8 mouse cellular contexts compared by ENCODE assay signal in the genomic region with DNA sequence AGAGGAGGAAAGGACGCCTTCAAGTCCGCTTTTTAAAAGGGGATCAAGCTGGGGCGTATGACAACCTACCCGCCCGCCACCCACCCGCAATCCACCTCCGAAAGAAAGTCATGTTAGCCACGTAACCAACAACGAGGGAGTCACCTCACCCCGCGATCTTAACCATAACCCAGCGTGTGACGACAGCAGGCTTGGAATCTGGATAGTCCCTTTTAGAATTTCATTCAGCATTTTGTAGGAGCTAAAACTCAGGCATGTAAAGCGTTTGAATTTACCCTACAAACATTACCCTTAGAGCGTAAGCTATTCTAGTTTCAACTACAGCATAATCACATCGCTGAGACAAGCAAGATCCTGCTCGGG. TPM values are rescaled to one million over a fixed set of nuclear protein-coding genes. Genes with fewer than 3 reads are reported as not detected.
A peak's percentile ranks its signal among the peaks of the same experiment; 100 is the strongest.
DNase-seq lines count a peak whose midpoint lies in the region; ATAC-seq lines count a peak whose summit lies in the region.

No protein-coding gene starts in this region.

- H3K9ac ChIP-seq in kidney, embryonic 16.5 days (replicated peaks; ENCODE audit: low read length): peak overlapping the region; percentile 81
- H3K9ac ChIP-seq in hindbrain, embryonic 16.5 days (ENCODE audit: low read depth, low read length): peak overlapping the region; percentile 79
- peak overlapping the region; percentile 76 for H3K9ac ChIP-seq in midbrain, embryonic 14.5 days (replicated peaks; ENCODE audit: low read length)

- H3K4me1 ChIP-seq in kidney, embryonic 16.5 days (ENCODE audit: insufficient read depth, low read length): 0 out of 2 replicates have a peak, but pooled peaks cover 13% of the 10 kb centered on the region
- H3K4me1 ChIP-seq in brown adipose tissue, adult 24 weeks (ENCODE audit: control insufficient read depth, insufficient read depth, insufficient read length, low read length): peaks cover 5% of the 10 kb centered on the region
- H3K4me1 ChIP-seq in hindbrain, embryonic 16.5 days (ENCODE audit: control insufficient read depth, insufficient read depth, low read depth, low read length): peaks cover 16% of the 10 kb centered on the region
- H3K4me1 ChIP-seq in midbrain, embryonic 14.5 days (ENCODE audit: control insufficient read depth, insufficient read depth, low read length): peaks cover 6% of the 10 kb centered on the region

- ATAC-seq in kidney, embryonic 16.5 days (ENCODE audit: low FRiP score, low TSS enrichment): peak; percentile 46; the same call in 1 of the 2 replicates
- ATAC-seq in hindbrain, embryonic 16.5 days: no peak
- no peak for ATAC-seq in midbrain, embryonic 14.5 days (ENCODE audit: low FRiP score, low TSS enrichment)

- peak overlapping the region; percentile 55 for H3K4me3 ChIP-seq in kidney, embryonic 16.5 days (ENCODE audit: low read length)
- peak overlapping the region; percentile 97 for H3K4me3 ChIP-seq in brown adipose tissue, adult 24 weeks (ENCODE audit: insufficient read depth, low read depth, low read length)
- H3K4me3 ChIP-seq in hindbrain, embryonic 16.5 days (ENCODE audit: low read length): peak overlapping the region; percentile 80
- peak overlapping the region; percentile 73 for H3K4me3 ChIP-seq in midbrain, embryonic 14.5 days (replicated peaks; ENCODE audit: low read depth, low read length)

- H3K9me3 ChIP-seq in kidney, embryonic 16.5 days (ENCODE audit: low read length): no peaks in the 10 kb centered on the region
- H3K9me3 ChIP-seq in hindbrain, embryonic 16.5 days (ENCODE audit: control insufficient read depth, low read length): no peaks in the 10 kb centered on the region
- H3K9me3 ChIP-seq in midbrain, embryonic 14.5 days (ENCODE audit: control insufficient read depth, low read length): no peaks in the 10 kb centered on the region

- H3K4me2 ChIP-seq in kidney, embryonic 16.5 days (replicated peaks; ENCODE audit: low read depth, low read length): peak overlapping the region; percentile 88
- peak overlapping the region; percentile 83 for H3K4me2 ChIP-seq in hindbrain, embryonic 16.5 days (ENCODE audit: low read length)
- peak overlapping the region; percentile 82 for H3K4me2 ChIP-seq in midbrain, embryonic 14.5 days (ENCODE audit: low read length)

- H3K27ac ChIP-seq in kidney, embryonic 16.5 days (ENCODE audit: low read length): peak overlapping the region; percentile 92
- peak overlapping the region; percentile 44; the same call in 1 of the 2 replicates for H3K27ac ChIP-seq in brown adipose tissue, adult 24 weeks (replicated peaks; ENCODE audit: low read depth, low read length)
- H3K27ac ChIP-seq in hindbrain, embryonic 16.5 days (ENCODE audit: low read depth, low read length): peak overlapping the region; percentile 84
- H3K27ac ChIP-seq in midbrain, embryonic 14.5 days (replicated peaks; ENCODE audit: low read depth, low read length): peak overlapping the region; percentile 91

- no peak for DNase-seq in kidney, postnatal 10 days
- DNase-seq in midbrain, embryonic 14.5 days: no peak
- DNase-seq in adrenal gland, adult 8-10 months: no peak
- DNase-seq in left cerebral cortex, adult 18-20 months (ENCODE audit: low spot score in 2 of 2): no peak
- DNase-seq in cerebellum, adult 11 months: no peak

- no peaks in the 10 kb centered on the region; the same call in 1 of the 2 replicates for H3K36me3 ChIP-seq in kidney, embryonic 16.5 days (ENCODE audit: insufficient read depth, low read length)
- H3K36me3 ChIP-seq in hindbrain, embryonic 16.5 days (ENCODE audit: control insufficient read depth, insufficient read depth, low read length): no peaks in the 10 kb centered on the region
- no peaks in the 10 kb centered on the region for H3K36me3 ChIP-seq in midbrain, embryonic 14.5 days (ENCODE audit: control insufficient read depth, insufficient read depth, low read length)

- under 1% methylated on average over 17 of the region's 17 CpGs for WGBS in kidney, embryonic 16.5 days
- WGBS in hindbrain, embryonic 16.5 days: under 1% methylated on average over 17 of the region's 17 CpGs
- under 1% methylated on average over 17 of the region's 17 CpGs for WGBS in midbrain, embryonic 14.5 days

- H3K27me3 ChIP-seq in kidney, embryonic 16.5 days (ENCODE audit: insufficient read depth, low read length): no peaks in the 10 kb centered on the region
- H3K27me3 ChIP-seq in hindbrain, embryonic 16.5 days (replicated peaks; ENCODE audit: control insufficient read depth, insufficient read depth, low read length): no peaks in the 10 kb centered on the region
- no peaks in the 10 kb centered on the region for H3K27me3 ChIP-seq in midbrain, embryonic 14.5 days (ENCODE audit: control insufficient read depth, insufficient read depth, low read length)

RNA-seq across cellular contexts. Expression of gene Snx14, which starts 0.5 kb away (rescaled TPM):
- 32.1 and 32.9 TPM in 2 replicates for polyA plus RNA-seq in kidney, embryonic 16.5 days (2015; fragmentation: Nextera tagmentation; extraction: Ambion mirVana)
- 29.7 and 38.5 TPM in 2 replicates for polyA plus RNA-seq in brown adipose tissue, adult 24 weeks (2012; ENCODE audit: insufficient read depth, insufficient read length, missing spikeins)
- polyA plus RNA-seq in hindbrain, embryonic 16.5 days (2015; fragmentation: Nextera tagmentation; extraction: Ambion mirVana): 39.7 and 41.1 TPM in 2 replicates
- 24.2 and 31.8 TPM in 2 replicates for polyA plus RNA-seq in midbrain, embryonic 14.5 days (2014; fragmentation: Nextera tagmentation; extraction: Ambion mirVana)
- total RNA-seq in adrenal gland, adult 8-10 months (2022): 10 to 100 TPM; 59.6 to 64.5 (median 63.1) TPM
- total RNA-seq in left cerebral cortex, adult 18-20 months (2021): 10 to 100 TPM; 54.3 to 55.8 TPM

RNA-seq across cellular contexts. Expression of gene Gm20537, which starts 17.2 kb away (rescaled TPM):
- polyA plus RNA-seq in kidney, embryonic 16.5 days (2015; fragmentation: Nextera tagmentation; extraction: Ambion mirVana): 0.31 and 1.3 TPM in 2 replicates
- polyA plus RNA-seq in brown adipose tissue, adult 24 weeks (2012; ENCODE audit: insufficient read depth, insufficient read length, missing spikeins): not detected in 2 replicates
- polyA plus RNA-seq in hindbrain, embryonic 16.5 days (2015; fragmentation: Nextera tagmentation; extraction: Ambion mirVana): 0.70 and 1.2 TPM in 2 replicates
- 1.3 TPM in 1 of 2 replicates, not detected in the other for polyA plus RNA-seq in midbrain, embryonic 14.5 days (2014; fragmentation: Nextera tagmentation; extraction: Ambion mirVana)
- total RNA-seq in adrenal gland, adult 8-10 months (2022): 1 to 10 TPM in 3 of 4 experiments, not detected in 1; 1.1 to 2.8 (median 1.1) TPM
- total RNA-seq in left cerebral cortex, adult 18-20 months (2021): 1 to 10 TPM in 1 of 2 experiments, not detected in 1; 1.7 TPM

RNA-seq across cellular contexts. Expression of gene Syncrip, which starts 43.2 kb away (rescaled TPM):
- 91.9 and 99.8 TPM in 2 replicates for polyA plus RNA-seq in kidney, embryonic 16.5 days (2015; fragmentation: Nextera tagmentation; extraction: Ambion mirVana)
- polyA plus RNA-seq in brown adipose tissue, adult 24 weeks (2012; ENCODE audit: insufficient read depth, insufficient read length, missing spikeins): 85.1 and 101 TPM in 2 replicates
- 67.1 and 71.6 TPM in 2 replicates for polyA plus RNA-seq in hindbrain, embryonic 16.5 days (2015; fragmentation: Nextera tagmentation; extraction: Ambion mirVana)
- 85.3 and 117 TPM in 2 replicates for polyA plus RNA-seq in midbrain, embryonic 14.5 days (2014; fragmentation: Nextera tagmentation; extraction: Ambion mirVana)
- 10 to 100 TPM; 57.7 to 79.2 (median 71.1) TPM for total RNA-seq in adrenal gland, adult 8-10 months (2022)
- total RNA-seq in left cerebral cortex, adult 18-20 months (2021): 10 to 100 TPM; 64.8 TPM
